Mouse (Mus musculus) ES-Bruce4 (cell line): ENCODE results near the gene Gp9. TPM values are rescaled to one million over a fixed set of nuclear protein-coding genes. Genes with fewer than 3 reads are reported as not detected.

Experiments
- H3K27ac ChIP-seq: 2 replicates; pipeline ENCODE4 v1.5.1; 2012; ENCODE audit warnings: low read length, inconsistent platforms; ENCODE audit not compliant: insufficient read depth
- H3K27me3 ChIP-seq: 2 replicates; pipeline ENCODE4 v1.6.1; 2012; ENCODE audit warnings: mild to moderate bottlenecking, low read length, inconsistent platforms; ENCODE audit not compliant: control insufficient read depth, poor library complexity, insufficient read depth, severe bottlenecking
- H3K36me3 ChIP-seq: 2 replicates; pipeline ENCODE4 v1.6.1; 2012; ENCODE audit warnings: inconsistent platforms, mild to moderate bottlenecking, low read length, moderate library complexity; ENCODE audit not compliant: control insufficient read depth, poor library complexity, insufficient read depth, severe bottlenecking
- H3K4me1 ChIP-seq: one replicate; pipeline ENCODE4 v1.8.1; 2011; ENCODE audit warnings: low read length; ENCODE audit not compliant: control insufficient read depth, insufficient read depth
- H3K4me3 ChIP-seq: 2 replicates; pipeline ENCODE4 v1.5.1; 2011; ENCODE audit warnings: low read depth, mild to moderate bottlenecking, low read length
- H3K9ac ChIP-seq: 2 replicates; pipeline ENCODE4 v1.6.1; 2012; ENCODE audit warnings: low read depth, mild to moderate bottlenecking, inconsistent platforms; ENCODE audit not compliant: poor library complexity, severe bottlenecking
- H3K9me3 ChIP-seq: replicated peaks from 2 replicates; pipeline ENCODE4 v1.6.1; 2012; ENCODE audit warnings: mild to moderate bottlenecking, low read length, inconsistent platforms; ENCODE audit not compliant: control insufficient read depth, poor library complexity, insufficient read depth, severe bottlenecking
- CTCF ChIP-seq: IDR thresholded peaks from one replicate; pipeline ENCODE4 v1.8.1; 2011; ENCODE audit warnings: low read depth, low read length
- EP300 ChIP-seq: IDR thresholded peaks from 2 replicates; pipeline ENCODE4 v1.6.1; 2011; ENCODE audit warnings: low read depth, low read length; ENCODE audit not compliant: insufficient read depth
- POLR2A ChIP-seq: IDR thresholded peaks from one replicate; pipeline ENCODE4 v1.8.1; 2011; ENCODE audit warnings: low read length; ENCODE audit not compliant: insufficient read depth
- polyA plus RNA-seq: library from polyadenylated mRNA; stranded (reverse); fragments of >200 nt; gene quantifications from 2 replicates; pipeline ENCODE4 v1.2.4, GENCODE M21; 2011; ENCODE audit warnings: low read depth; ENCODE audit not compliant: missing spikeins, insufficient read depth, insufficient read length

Gp9 gene
- polyA plus RNA-seq, 1 experiment, result not detected

- no peak for TF ChIP-seq CTCF
- no peak for TF ChIP-seq EP300
- no peak for TF ChIP-seq POLR2A
- H3K27ac ChIP-seq, result no peak overlapping the region
- no peaks in the 10 kb centered on the region for H3K27me3 ChIP-seq
- H3K4me1 ChIP-seq, result no peaks in the 10 kb centered on the region
- no peaks in the 10 kb centered on the region for H3K9me3 ChIP-seq
- no peaks in the 10 kb centered on the region for H3K36me3 ChIP-seq
- H3K9ac ChIP-seq, result no peak overlapping the region
- H3K4me3 ChIP-seq, result no peak overlapping the region
These were observed 31.0 kb upstream of the Gp9 start for GRCm38 (mm10) chr6:87746849-87747248.

- H3K9ac ChIP-seq, result no peak overlapping the region
- TF ChIP-seq EP300, result no peak
- TF ChIP-seq CTCF, result no peak
- TF ChIP-seq POLR2A, result no peak
- no peak overlapping the region for H3K4me3 ChIP-seq
- no peak overlapping the region for H3K27ac ChIP-seq
- no peaks in the 10 kb centered on the region for H3K4me1 ChIP-seq
- H3K27me3 ChIP-seq, result no peaks in the 10 kb centered on the region
- H3K36me3 ChIP-seq, result no peaks in the 10 kb centered on the region
- H3K9me3 ChIP-seq, result no peaks in the 10 kb centered on the region
These were observed 29.8 kb upstream of the Gp9 start for GRCm38 (mm10) chr6:87748078-87748477.

- TF ChIP-seq EP300 (no peak), CTCF (no peak), POLR2A (no peak)
- Histone ChIP-seq H3K27ac (no peak overlapping the region), H3K36me3 (no peaks in the 10 kb centered on the region), H3K4me3 (no peak overlapping the region), H3K27me3 (no peaks in the 10 kb centered on the region), H3K4me1 (no peaks in the 10 kb centered on the region), H3K9ac (no peak overlapping the region), H3K9me3 (no peaks in the 10 kb centered on the region)
These were observed 29.3 kb upstream of the Gp9 start for GRCm38 (mm10) chr6:87748531-87748930.

GRCm38 (mm10) chr6:87750184-87750910 lies 27.5 kb upstream of the Gp9 start:
- no peak overlapping the region for H3K9ac ChIP-seq
- no peaks in the 10 kb centered on the region for H3K9me3 ChIP-seq
- H3K4me3 ChIP-seq, result no peak overlapping the region
- H3K27ac ChIP-seq, result no peak overlapping the region
- no peaks in the 10 kb centered on the region for H3K36me3 ChIP-seq
- no peaks in the 10 kb centered on the region for H3K4me1 ChIP-seq
- no peaks in the 10 kb centered on the region for H3K27me3 ChIP-seq
- TF ChIP-seq CTCF (no peak), POLR2A (no peak), EP300 (no peak)

- no peaks in the 10 kb centered on the region for H3K9me3 ChIP-seq
- no peaks in the 10 kb centered on the region for H3K36me3 ChIP-seq
- no peak overlapping the region for H3K4me3 ChIP-seq
- no peak overlapping the region for H3K9ac ChIP-seq
- H3K27ac ChIP-seq, result no peak overlapping the region
- no peaks in the 10 kb centered on the region for H3K4me1 ChIP-seq
- TF ChIP-seq CTCF (no peak), EP300 (no peak), POLR2A (no peak)
- H3K27me3 ChIP-seq, result no peaks in the 10 kb centered on the region
These were observed 26.3 kb upstream of the Gp9 start for GRCm38 (mm10) chr6:87751574-87751973.

- Histone ChIP-seq H3K4me3 (no peak overlapping the region), H3K9me3 (no peaks in the 10 kb centered on the region), H3K4me1 (no peaks in the 10 kb centered on the region), H3K27ac (no peak overlapping the region), H3K36me3 (no peaks in the 10 kb centered on the region), H3K9ac (no peak overlapping the region), H3K27me3 (no peaks in the 10 kb centered on the region)
- TF ChIP-seq POLR2A (no peak), CTCF (no peak), EP300 (no peak)
These were observed 22.7 kb upstream of the Gp9 start for GRCm38 (mm10) chr6:87755196-87755595.
